Mouse (Mus musculus) brown adipose tissue, adult 24 weeks (tissue): ENCODE data around the gene Camkmt. TPM values are rescaled to one million over a fixed set of nuclear protein-coding genes. Genes with fewer than 3 reads are reported as not detected.

ENCODE experiments used
- H3K27ac ChIP-seq: fragments of 200-500 bp; replicated peaks from 2 replicates; pipeline ENCODE4 v1.5.1; 2012; ENCODE audit warnings: low read depth, mild to moderate bottlenecking, low read length
- H3K4me1 ChIP-seq: fragments of 200-500 bp; 2 replicates; pipeline ENCODE4 v1.6.1; 2012; ENCODE audit warnings: low read length, mixed read lengths; ENCODE audit not compliant: control insufficient read depth, insufficient read depth, insufficient read length
- H3K4me3 ChIP-seq: fragments of 200-500 bp; 2 replicates; pipeline ENCODE4 v1.5.1; 2012; ENCODE audit warnings: low read depth, mild to moderate bottlenecking, low read length, moderate library complexity; ENCODE audit not compliant: insufficient read depth
- polyA plus RNA-seq: library from polyadenylated mRNA; stranded (reverse); fragments of >200 nt; gene quantifications from 2 replicates; pipeline ENCODE4 v1.2.4, GENCODE M21; 2012; ENCODE audit not compliant: missing spikeins, insufficient read depth, insufficient read length

Camkmt gene
- polyA plus RNA-seq, 1 experiment = 9.2 TPM

DNA sequence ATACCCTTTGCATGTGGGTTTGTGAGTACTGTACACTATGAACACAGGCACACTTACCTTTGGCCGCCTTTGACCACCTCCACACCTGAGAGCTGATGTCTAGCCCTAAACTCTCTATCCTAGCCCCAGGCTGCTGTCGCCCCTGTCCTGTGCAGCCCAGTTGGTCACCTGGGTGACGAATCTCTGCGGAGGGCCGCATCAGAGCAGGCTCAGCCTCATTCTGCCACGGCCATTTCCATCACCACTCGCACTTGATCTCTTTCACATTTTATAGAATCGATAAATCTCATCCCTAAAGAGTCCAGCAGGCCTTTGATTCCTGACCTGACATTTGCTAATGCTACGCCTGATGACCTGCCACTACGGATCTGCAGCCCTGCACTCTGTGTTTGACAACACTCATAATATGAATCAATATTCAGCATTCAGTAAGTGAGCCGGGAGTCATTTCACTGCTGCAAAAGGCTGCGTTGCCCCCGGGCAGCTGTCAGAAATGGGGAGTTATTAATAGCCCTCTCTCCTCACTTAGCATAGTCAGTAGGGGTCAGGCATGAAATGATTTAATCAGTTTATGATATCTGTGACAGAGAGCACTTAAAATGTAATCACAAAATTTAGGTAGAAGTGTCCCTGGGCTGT, 168.5 kb downstream of the Camkmt start:
- no peak overlapping the region for H3K4me3 ChIP-seq
- no peaks in the 10 kb centered on the region for H3K4me1 ChIP-seq
- H3K27ac ChIP-seq = no peak overlapping the region

DNA sequence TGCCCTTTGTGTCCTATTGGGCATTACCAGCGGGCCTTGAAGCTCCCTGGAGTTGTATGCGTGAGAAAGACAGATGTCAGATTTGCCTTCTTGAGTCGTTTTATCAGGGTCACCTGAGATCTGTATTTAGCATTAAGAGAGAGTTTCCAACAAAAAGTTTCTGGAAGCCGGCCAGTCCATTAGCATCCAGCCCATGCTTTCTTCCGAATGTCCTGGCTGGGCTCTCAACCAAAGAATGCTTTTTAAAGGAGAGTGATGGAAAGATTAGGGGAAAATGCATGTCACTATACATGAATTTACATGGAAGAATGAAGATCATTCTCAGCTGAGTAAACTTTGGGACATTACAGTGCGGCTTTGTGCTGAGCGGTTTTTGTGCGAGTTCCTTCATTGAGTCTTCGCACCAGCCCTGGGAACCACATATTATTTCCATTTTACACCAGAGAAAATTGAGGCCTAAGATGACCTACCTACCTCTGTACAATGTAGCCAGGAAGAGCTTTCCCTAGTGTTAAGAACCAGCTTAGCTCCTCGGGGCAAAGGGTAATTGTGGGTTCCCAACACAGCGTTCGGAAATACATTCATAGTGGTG, 176.6 kb downstream of the Camkmt start:
- H3K4me3 ChIP-seq = no peak overlapping the region
- no peak overlapping the region for H3K27ac ChIP-seq
- H3K4me1 ChIP-seq = no peaks in the 10 kb centered on the region

DNA sequence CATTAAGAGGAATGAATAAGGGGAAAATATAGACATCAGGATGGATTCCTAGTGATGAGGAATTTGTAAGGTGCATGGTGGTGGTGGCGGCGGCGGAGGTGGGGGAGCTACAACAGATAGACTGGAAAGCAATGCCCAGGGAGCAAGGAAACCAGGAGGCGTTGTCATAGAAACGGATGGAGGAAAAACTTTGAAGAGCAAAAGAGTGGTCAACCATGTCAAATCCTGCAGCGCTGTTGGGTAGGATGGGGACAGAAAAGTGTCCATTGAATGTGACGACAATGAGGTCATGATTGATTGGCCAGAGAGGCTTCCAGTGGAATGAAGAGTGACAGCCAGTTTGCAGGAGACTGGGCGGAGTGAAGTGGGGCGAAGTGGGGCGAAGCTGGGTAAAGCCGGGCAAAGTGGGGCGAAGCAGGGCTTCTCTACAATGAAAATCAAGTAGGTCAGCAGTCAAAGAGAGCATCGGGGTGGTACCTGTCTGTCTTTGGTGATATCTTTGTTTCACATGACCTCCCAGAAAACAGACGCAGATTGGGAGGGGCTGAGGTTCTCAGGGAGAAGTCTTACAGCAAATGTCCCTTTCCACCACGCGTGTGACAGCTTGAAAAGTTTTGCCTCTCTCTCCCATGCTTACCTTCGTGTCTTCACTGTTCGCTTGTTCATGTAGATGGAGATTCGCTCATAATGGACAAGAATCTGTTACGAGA, 181.3 kb downstream of the Camkmt start:
- Histone ChIP-seq H3K4me3 (no peak overlapping the region), H3K27ac (no peak overlapping the region), H3K4me1 (no peaks in the 10 kb centered on the region)

DNA sequence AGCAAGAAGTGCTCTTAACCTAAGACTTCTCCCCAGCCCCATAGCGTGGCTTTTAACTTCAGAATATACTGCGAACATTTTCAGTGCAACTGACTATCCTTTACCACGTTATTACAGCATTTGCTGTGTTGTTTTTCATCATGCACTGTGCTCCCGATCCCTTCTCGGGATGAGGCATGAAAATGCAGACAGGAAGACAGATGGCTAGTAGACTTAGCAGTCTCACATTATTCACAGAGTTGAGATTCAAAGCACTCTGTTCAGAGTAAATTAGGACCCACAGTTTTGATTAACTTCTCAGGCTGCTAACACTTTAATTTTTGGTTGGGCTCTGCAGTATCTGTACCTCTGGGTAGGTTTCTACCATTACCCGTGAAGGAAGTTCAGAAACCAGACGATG, 189.4 kb downstream of the Camkmt start:
- Histone ChIP-seq H3K4me1 (no peaks in the 10 kb centered on the region), H3K27ac (no peak overlapping the region), H3K4me3 (no peak overlapping the region)

- Histone ChIP-seq H3K4me1 (no peaks in the 10 kb centered on the region), H3K4me3 (no peak overlapping the region), H3K27ac (no peak overlapping the region)
Observed at GRCm38 (mm10) chr17:85282447-85282846, 192.1 kb downstream of the Camkmt start.

DNA sequence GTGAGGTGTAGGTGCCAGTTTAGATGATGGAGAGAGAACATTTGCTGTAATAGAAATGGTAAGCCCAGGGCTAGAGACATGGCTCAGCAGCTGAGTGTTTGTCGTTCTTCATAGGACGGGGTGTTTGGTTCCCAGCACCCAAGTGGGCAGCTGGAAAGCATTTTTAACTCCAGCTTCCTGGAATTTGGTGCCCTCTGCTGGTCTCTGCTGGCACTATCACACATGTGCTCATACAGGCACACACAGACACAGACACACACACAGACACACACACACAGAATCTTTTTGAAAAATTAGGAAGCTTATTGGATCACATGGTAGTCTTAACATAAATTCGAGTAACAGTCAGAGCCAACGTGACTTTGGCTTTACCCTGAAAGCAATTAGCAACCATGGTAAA, 200.8 kb downstream of the Camkmt start:
- H3K4me1 ChIP-seq = no peaks in the 10 kb centered on the region

GRCm38 (mm10) chr17:85291601-85292000, 201.2 kb downstream of the Camkmt start:
- Histone ChIP-seq H3K27ac (no peak overlapping the region), H3K4me3 (no peak overlapping the region), H3K4me1 (no peaks in the 10 kb centered on the region)

More for the DNA sequence above, 200.8 kb downstream of the Camkmt start:
- no peak overlapping the region for H3K4me3 ChIP-seq
- no peak overlapping the region for H3K27ac ChIP-seq

GRCm38 (mm10) chr17:85292276-85292675, 201.9 kb downstream of the Camkmt start:
- no peak overlapping the region for H3K4me3 ChIP-seq
- H3K27ac ChIP-seq = no peak overlapping the region
- no peaks in the 10 kb centered on the region for H3K4me1 ChIP-seq

DNA sequence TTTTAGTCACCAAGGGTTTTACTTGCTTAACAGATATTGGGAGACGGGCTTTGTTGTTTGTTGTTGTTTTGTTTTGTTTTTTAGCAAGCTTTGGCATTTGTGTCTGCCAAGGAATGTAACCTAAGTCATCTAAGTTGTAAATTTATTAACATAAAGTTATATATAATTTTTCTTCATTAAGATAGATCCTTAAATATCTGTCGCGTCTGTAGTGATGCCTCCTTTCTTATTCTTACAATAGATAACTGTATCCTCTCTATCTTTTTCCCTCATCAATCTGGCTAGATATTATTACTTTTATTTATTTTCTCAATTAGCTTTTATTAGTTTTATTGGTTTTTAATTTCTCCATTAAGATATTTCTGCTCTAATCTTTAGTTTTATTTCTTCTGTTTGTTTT, 213.3 kb downstream of the Camkmt start:
- Histone ChIP-seq H3K27ac (no peak overlapping the region), H3K4me1 (no peaks in the 10 kb centered on the region), H3K4me3 (no peak overlapping the region)

DNA sequence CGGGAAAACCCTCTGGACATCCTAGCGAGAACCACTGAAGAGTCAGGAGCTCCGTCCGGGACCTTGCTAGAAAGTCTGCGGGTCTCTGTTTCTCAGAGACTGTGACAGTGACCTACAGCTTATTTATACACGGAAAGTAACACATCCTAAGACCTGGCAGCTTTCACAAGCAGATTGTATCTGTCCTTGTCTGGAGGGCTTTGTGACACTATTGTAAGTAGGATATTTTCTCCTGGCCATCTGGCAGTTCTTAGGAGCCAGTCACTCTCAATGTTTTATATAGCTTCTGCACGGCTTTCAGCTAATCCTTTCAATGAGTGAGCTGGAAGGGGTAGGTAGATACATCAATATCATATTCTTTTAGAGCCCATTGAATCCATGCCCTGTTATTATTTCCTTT, 218.2 kb downstream of the Camkmt start:
- H3K4me1 ChIP-seq = no peaks in the 10 kb centered on the region
- H3K27ac ChIP-seq = no peak overlapping the region
- no peak overlapping the region for H3K4me3 ChIP-seq

DNA sequence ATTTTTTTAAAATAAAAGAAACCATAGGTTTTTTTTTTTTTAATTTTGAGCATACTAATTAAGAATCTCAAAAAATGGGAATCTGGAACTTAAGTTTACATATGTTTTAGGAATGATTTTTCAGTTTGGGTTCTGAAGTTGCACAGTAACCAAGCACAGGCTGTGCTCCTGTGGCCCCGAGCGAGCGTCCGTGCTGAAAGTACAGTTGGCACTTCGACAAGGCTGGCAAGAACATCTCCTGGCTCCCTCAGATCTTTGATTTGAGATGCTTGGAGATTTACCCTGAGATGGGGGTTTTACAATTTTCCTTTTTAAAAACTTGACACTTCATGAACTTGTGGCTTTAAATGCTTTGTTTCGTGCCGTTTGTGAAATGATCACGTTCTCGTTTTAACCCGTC, 218.7 kb downstream of the Camkmt start:
- no peak overlapping the region for H3K4me3 ChIP-seq
- no peaks in the 10 kb centered on the region for H3K4me1 ChIP-seq
- H3K27ac ChIP-seq = no peak overlapping the region

GRCm38 (mm10) chr17:85311348-85311747, 221.0 kb downstream of the Camkmt start:
- Histone ChIP-seq H3K4me3 (no peak overlapping the region), H3K27ac (no peak overlapping the region), H3K4me1 (no peaks in the 10 kb centered on the region)

GRCm38 (mm10) chr17:85318401-85318800, 228.0 kb downstream of the Camkmt start:
- Histone ChIP-seq H3K4me3 (no peak overlapping the region), H3K27ac (no peak overlapping the region), H3K4me1 (no peaks in the 10 kb centered on the region)

- Histone ChIP-seq H3K4me1 (no peaks in the 10 kb centered on the region), H3K4me3 (no peak overlapping the region), H3K27ac (no peak overlapping the region)
Observed at GRCm38 (mm10) chr17:85319779-85320300, 229.5 kb downstream of the Camkmt start.

DNA sequence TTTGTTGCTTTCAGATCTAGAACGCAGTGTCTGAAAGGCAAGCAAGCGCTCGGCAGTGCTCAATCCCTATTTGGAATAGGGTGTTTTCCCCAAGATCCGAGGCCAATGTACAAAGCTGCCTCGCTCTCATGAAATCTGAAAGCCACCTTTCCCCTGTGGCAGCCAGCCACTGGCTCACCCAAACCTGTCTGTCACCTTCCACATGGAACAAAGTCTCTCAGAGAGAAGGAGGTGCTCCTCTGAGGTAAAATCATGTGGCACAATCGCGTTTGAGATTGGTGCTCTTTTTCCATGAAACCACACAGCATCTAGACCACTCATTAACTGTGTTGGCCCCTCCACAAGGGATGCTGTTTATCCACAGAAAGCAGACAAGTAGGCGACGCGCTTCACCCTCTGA, 238.5 kb downstream of the Camkmt start:
- H3K4me3 ChIP-seq = no peak overlapping the region
- H3K27ac ChIP-seq = no peak overlapping the region
- H3K4me1 ChIP-seq = no peaks in the 10 kb centered on the region

- Histone ChIP-seq H3K4me1 (no peaks in the 10 kb centered on the region), H3K27ac (no peak overlapping the region), H3K4me3 (no peak overlapping the region)
Observed at GRCm38 (mm10) chr17:85335464-85335863, 245.1 kb downstream of the Camkmt start.
